Mouse (Mus musculus) spleen, adult 2 months (tissue): Measurements from ENCODE around the gene Cyba. TPM values are rescaled to one million over a fixed set of nuclear protein-coding genes. Genes with fewer than 3 reads are reported as not detected.

ENCODE experiments used
- DNase-seq, 2 experiments: peaks; one replicate each; pipeline versions ENCODE4 v3.0.0 to v3.0.0-alpha.2; 2012 to 2021; ENCODE audit warnings: low spot score in 2 of 2, low read depth in 1 of 2
- H3K27ac ChIP-seq: fragments of 200-500 bp; 2 replicates; pipeline ENCODE4 v1.5.1; 2012; ENCODE audit warnings: low read length, inconsistent platforms; ENCODE audit not compliant: insufficient read depth
- H3K27me3 ChIP-seq: fragments of 200-500 bp; 2 replicates; pipeline ENCODE4 v1.6.1; 2012; ENCODE audit warnings: mild to moderate bottlenecking, moderate library complexity, low read length, inconsistent platforms; ENCODE audit not compliant: control insufficient read depth, insufficient read depth
- H3K36me3 ChIP-seq: fragments of 200-500 bp; 2 replicates; pipeline ENCODE4 v1.6.1; 2012; ENCODE audit warnings: mild to moderate bottlenecking, low read length, inconsistent platforms; ENCODE audit not compliant: control insufficient read depth, insufficient read depth
- H3K4me1 ChIP-seq: fragments of 200-500 bp; 2 replicates; pipeline ENCODE4 v1.6.1; 2011; ENCODE audit warnings: inconsistent platforms; ENCODE audit not compliant: control insufficient read depth, insufficient read depth, insufficient read length
- H3K4me3 ChIP-seq: fragments of 200-500 bp; 2 replicates; pipeline ENCODE4 v1.5.1; 2011; ENCODE audit warnings: mild to moderate bottlenecking, inconsistent platforms; ENCODE audit not compliant: insufficient read depth, insufficient read length; ENCODE audit errors: extremely low read depth
- CTCF ChIP-seq: fragments of 200-500 bp; IDR thresholded peaks from 2 replicates; pipeline ENCODE4 v1.5.1; 2011; ENCODE audit warnings: mild to moderate bottlenecking, inconsistent platforms; ENCODE audit not compliant: insufficient read depth, insufficient read length, insufficient replicate concordance; ENCODE audit errors: extremely low read depth
- POLR2A ChIP-seq: fragments of 200-500 bp; IDR thresholded peaks from 2 replicates; pipeline ENCODE4 v1.6.1; 2011; ENCODE audit warnings: low read depth, low read length, inconsistent platforms
- WGBS: fragments of 180-500 bp; shearing (Covaris S2); methylation state at CpG from one replicate; pipeline ENCODE4 v1.1.7; 2018; 5-methylcytosine and 5-hydroxymethylcytosine counted together
- polyA plus RNA-seq: library from polyadenylated mRNA; depleted of rRNA; stranded (reverse); fragments of >200 nt; gene quantifications from 2 replicates; pipeline ENCODE4 v1.2.3, GENCODE M21; 2012

Cyba gene
- polyA plus RNA-seq, 1 experiment: 823 TPM

- no peak for TF ChIP-seq POLR2A
- TF ChIP-seq CTCF: no peak
- Histone ChIP-seq H3K27ac (no peak overlapping the region), H3K4me1 (peaks cover 25% of the 10 kb centered on the region; the same call in 1 of the 2 replicates), H3K36me3 (peaks cover 37% of the 10 kb centered on the region), H3K27me3 (no peaks in the 10 kb centered on the region), H3K4me3 (no peak overlapping the region)
- DNase-seq: no peak
- WGBS: 91% methylated on average over 9 of the region's 9 CpGs
Observed at GRCm38 (mm10) chr8:122426145-122426544, 6.6 kb downstream of the Cyba start.

GRCm38 (mm10) chr8:122423659-122424058 lies 9.1 kb downstream of the Cyba start:
- 85% methylated on average over 5 of the region's 5 CpGs for WGBS
- no peak for TF ChIP-seq CTCF
- TF ChIP-seq POLR2A: no peak
- no peak for DNase-seq
- Histone ChIP-seq H3K27me3 (no peaks in the 10 kb centered on the region), H3K4me3 (no peak overlapping the region), H3K27ac (no peak overlapping the region), H3K4me1 (peaks cover 12% of the 10 kb centered on the region; the same call in 1 of the 2 replicates), H3K36me3 (peaks cover 34% of the 10 kb centered on the region)

DNA sequence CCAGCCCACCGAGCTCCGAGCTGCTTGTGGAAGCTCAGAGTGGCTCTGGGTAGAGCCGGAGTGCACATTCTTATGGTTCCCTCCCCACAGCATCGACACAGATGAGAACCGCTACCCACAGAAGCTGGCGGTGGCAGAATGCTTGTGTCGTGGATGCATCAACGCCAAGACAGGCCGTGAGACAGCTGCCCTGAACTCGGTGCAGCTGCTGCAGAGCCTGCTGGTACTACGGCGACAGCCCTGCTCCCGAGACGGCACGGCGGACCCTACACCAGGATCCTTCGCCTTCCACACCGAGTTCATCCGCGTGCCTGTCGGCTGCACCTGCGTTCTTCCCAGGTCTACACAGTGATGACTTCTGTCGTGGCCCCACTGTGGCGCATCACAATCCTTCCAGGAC lies 9.5 kb downstream of the Cyba start:
- Histone ChIP-seq H3K4me1 (peaks cover 9% of the 10 kb centered on the region; the same call in 1 of the 2 replicates), H3K36me3 (peaks cover 34% of the 10 kb centered on the region), H3K27ac (no peak overlapping the region), H3K4me3 (no peak overlapping the region), H3K27me3 (no peaks in the 10 kb centered on the region)
- DNase-seq: no peak
- 94% methylated on average over 24 of the region's 24 CpGs for WGBS
- TF ChIP-seq CTCF (no peak), POLR2A (no peak)

DNA sequence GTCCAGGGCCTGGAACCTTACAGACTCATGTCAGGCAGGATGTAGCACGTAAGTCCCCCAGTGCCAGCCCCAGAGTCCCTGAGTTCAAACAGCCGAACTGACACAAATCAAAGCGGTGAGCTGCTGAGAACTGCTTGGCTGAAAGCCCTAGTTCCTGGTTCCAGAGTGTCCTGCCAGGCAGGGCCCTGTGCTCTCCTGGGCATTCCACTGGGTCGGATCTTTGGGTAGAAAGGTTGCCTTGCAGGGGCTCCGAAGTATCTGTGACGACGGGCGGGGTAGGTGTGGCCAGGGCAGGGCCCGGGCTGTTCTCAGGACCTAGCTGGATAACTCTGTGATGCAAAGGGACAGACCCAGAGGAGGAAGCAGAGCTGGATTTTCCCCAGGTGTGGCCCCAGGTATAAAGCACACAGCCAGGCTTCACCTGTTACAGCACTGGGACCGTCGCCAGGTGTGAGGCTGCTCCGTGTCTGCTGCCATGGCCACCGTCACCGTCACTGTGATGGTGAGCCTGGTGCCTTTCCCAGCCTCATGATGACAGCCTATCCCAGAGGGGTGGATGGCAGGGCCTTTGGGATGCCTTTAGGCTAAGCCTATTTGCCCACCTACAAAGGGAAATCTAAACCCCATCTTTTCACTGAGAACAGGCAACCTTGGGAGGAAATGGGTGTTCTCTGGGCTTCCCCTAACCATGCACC lies 11.2 kb downstream of the Cyba start, which contains the start of gene Il17c:
Gene Il17c, plus strand, starts transcription at position 645 of the 695 bp plus-strand sequence.
- H3K4me1 ChIP-seq: no peaks in the 10 kb centered on the region
- no peaks in the 10 kb centered on the region for H3K27me3 ChIP-seq
- whole genome bisulfite sequencing: 89% methylated on average over 14 of the region's 14 CpGs
- H3K36me3 ChIP-seq: peaks cover 32% of the 10 kb centered on the region
- H3K27ac ChIP-seq: no peak within 1 kb of the TSS
- peak in 1 of 2 experiments; percentile 3 for DNase-seq
- H3K4me3 ChIP-seq: no peak within 1 kb of the TSS
- no peak for TF ChIP-seq POLR2A
- no peak for TF ChIP-seq CTCF

GRCm38 (mm10) chr8:122419881-122420555 lies 12.7 kb downstream of the Cyba start:
- H3K4me3 ChIP-seq: no peak overlapping the region

DNA sequence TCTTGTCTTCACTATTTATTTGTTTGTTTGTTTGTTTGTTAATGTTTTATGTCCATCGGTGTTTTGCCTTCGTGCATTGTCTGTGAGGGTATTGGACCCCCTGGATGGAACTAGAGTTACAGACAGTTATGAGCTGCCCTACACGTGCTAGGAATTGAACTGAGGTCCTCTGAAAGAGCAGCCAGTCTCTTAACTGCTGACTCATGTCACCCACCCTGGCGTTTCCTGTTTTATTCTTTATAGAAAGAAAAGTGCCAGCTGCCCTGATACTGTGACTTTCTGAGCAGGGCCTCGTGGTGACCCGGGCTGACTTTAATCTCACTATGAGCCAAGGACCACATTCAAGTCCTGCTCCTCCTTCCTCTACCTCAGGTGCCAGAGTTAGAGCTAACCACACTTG lies 17.2 kb downstream of the Cyba start:
- no peak for TF ChIP-seq CTCF
- no peak for TF ChIP-seq POLR2A
- WGBS: 34% methylated on average over 6 of the region's 6 CpGs
- no peaks in the 10 kb centered on the region for H3K27me3 ChIP-seq
- no peaks in the 10 kb centered on the region for H3K4me1 ChIP-seq
- peaks cover 33% of the 10 kb centered on the region for H3K36me3 ChIP-seq
- H3K4me3 ChIP-seq: no peak overlapping the region
- DNase-seq: no peak
- no peak overlapping the region for H3K27ac ChIP-seq

More at GRCm38 (mm10) chr8:122419881-122420555, 12.7 kb downstream of the Cyba start:
- H3K27ac ChIP-seq: 0 out of 2 replicates have a peak overlapping the region, but pooled peaks have one; percentile 2
- H3K36me3 ChIP-seq: peaks cover 27% of the 10 kb centered on the region
- 79% methylated on average over 9 of the region's 9 CpGs for WGBS
- DNase-seq: no peak
- H3K4me1 ChIP-seq: no peaks in the 10 kb centered on the region
- H3K27me3 ChIP-seq: no peaks in the 10 kb centered on the region
- TF ChIP-seq CTCF (no peak), POLR2A (no peak)
